Mouse (Mus musculus): Measurements from ENCODE around the gene Atp5s. TPM values are rescaled to one million over a fixed set of nuclear protein-coding genes. Genes with fewer than 3 reads are reported as not detected.

The Atp5s gene
- polyA plus RNA-seq (2014; fragmentation: Illumina TruSeq; extraction: RNeasy Lipid Tissue Mini Kit (QIAGEN cat#74804); ENCODE audit: low read depth, low replicate concordance) = 14.4 TPM

GRCm38 (mm10) chr12:69724711-69725460, at the start of gene Atp5s, which contains the start of gene L2hgdh:
Gene Atp5s (plus strand): TSS chr12:69724950.
Gene L2hgdh (minus strand): TSS chr12:69724873.

GRCm38 (mm10) chr12:69681566-69682061, 43.1 kb upstream of the Atp5s start, which contains the start of gene Sos2:
Gene Sos2 (minus strand): TSS chr12:69681852.

GRCm38 (mm10) chr12:69790530-69791505, 66.1 kb downstream of the Atp5s start, which contains the start of gene Cdkl1:
Gene Cdkl1 (minus strand): TSS chr12:69791267.

Other genes with a start within 250 kb of the Atp5s start
- 5.8 TPM for gene Vcpkmt, start 141.9 kb upstream of the Atp5s start, polyA plus RNA-seq (2014; fragmentation: Illumina TruSeq; extraction: RNeasy Lipid Tissue Mini Kit (QIAGEN cat#74804); ENCODE audit: low read depth, low replicate concordance)
- gene Sos2, start 43.1 kb upstream of the Atp5s start, polyA plus RNA-seq (2014; fragmentation: Illumina TruSeq; extraction: RNeasy Lipid Tissue Mini Kit (QIAGEN cat#74804); ENCODE audit: low read depth, low replicate concordance) = 18.7 TPM
- 45.6 TPM for gene L2hgdh, start 77 bp upstream of the Atp5s start, polyA plus RNA-seq (2014; fragmentation: Illumina TruSeq; extraction: RNeasy Lipid Tissue Mini Kit (QIAGEN cat#74804); ENCODE audit: low read depth, low replicate concordance)
- 0.45 TPM for gene Cdkl1, start 66.3 kb downstream of the Atp5s start, polyA plus RNA-seq (2014; fragmentation: Illumina TruSeq; extraction: RNeasy Lipid Tissue Mini Kit (QIAGEN cat#74804); ENCODE audit: low read depth, low replicate concordance)
- 1.5 TPM for gene Atl1, start 167.7 kb downstream of the Atp5s start, polyA plus RNA-seq (2014; fragmentation: Illumina TruSeq; extraction: RNeasy Lipid Tissue Mini Kit (QIAGEN cat#74804); ENCODE audit: low read depth, low replicate concordance)
- gene Map4k5, start 168.2 kb downstream of the Atp5s start, polyA plus RNA-seq (2014; fragmentation: Illumina TruSeq; extraction: RNeasy Lipid Tissue Mini Kit (QIAGEN cat#74804); ENCODE audit: low read depth, low replicate concordance) = 20.3 TPM

Measured in liver, adult 10 weeks (tissue).